In genomic region chr12:4793718-4794117, GRCm38 (mm10) we compare ENCODE assay signal across 8 mouse cellular contexts. TPM values are rescaled to one million over a fixed set of nuclear protein-coding genes. Genes with fewer than 3 reads are reported as not detected.
A peak's percentile ranks its signal among the peaks of the same experiment; 100 is the strongest.
DNase-seq lines count a peak whose midpoint lies in the region; ATAC-seq and TF ChIP-seq lines count a peak whose summit lies in the region.

No protein-coding gene starts in this region.

- no peaks in the 10 kb centered on the region for H3K27me3 ChIP-seq in cerebellum, adult 2 months (ENCODE audit: control insufficient read depth, insufficient read depth, low read length)
- no peaks in the 10 kb centered on the region for H3K27me3 ChIP-seq in liver, postnatal 0 days (ENCODE audit: insufficient read depth, low read length)

- ATAC-seq in liver, postnatal 0 days: no peak

- H3K4me3 ChIP-seq in cerebellum, adult 2 months (replicated peaks; ENCODE audit: insufficient read depth, low read depth, low read length): no peak overlapping the region
- H3K4me3 ChIP-seq in bone marrow, adult 2 months (replicated peaks; ENCODE audit: control insufficient read depth, low read depth, low read length): no peak overlapping the region
- H3K4me3 ChIP-seq in liver, postnatal 0 days (ENCODE audit: low read depth, low read length): no peak overlapping the region

- no peak for TF ChIP-seq EP300 in liver, postnatal 0 days (IDR thresholded peaks at IDR 0.05; ENCODE audit: low read depth)

- WGBS in cerebellum, adult 2 months: 81% methylated on average over 1 of the region's 1 CpGs
- 84% methylated on average over 1 of the region's 1 CpGs for WGBS in bone marrow, adult 2 months
- WGBS in liver, postnatal 0 days (ENCODE audit: insufficient replicate concordance): 80% methylated on average over 1 of the region's 1 CpGs

- H3K4me1 ChIP-seq in cerebellum, adult 2 months (ENCODE audit: control insufficient read depth, insufficient read depth, low read length): no peaks in the 10 kb centered on the region
- no peaks in the 10 kb centered on the region for H3K4me1 ChIP-seq in bone marrow, adult 2 months (ENCODE audit: control insufficient read depth, insufficient read depth, low read length)
- H3K4me1 ChIP-seq in liver, postnatal 0 days (ENCODE audit: insufficient read depth): no peaks in the 10 kb centered on the region

- no peaks in the 10 kb centered on the region for H3K36me3 ChIP-seq in liver, postnatal 0 days (replicated peaks; ENCODE audit: insufficient read depth, low read length)

- TF ChIP-seq POLR2A in cerebellum, adult 2 months (IDR thresholded peaks at IDR 0.05; ENCODE audit: borderline replicate concordance, insufficient read depth, low read length): no peak
- no peak for TF ChIP-seq POLR2A in bone marrow, adult 2 months (IDR thresholded peaks at IDR 0.05; ENCODE audit: borderline replicate concordance, control insufficient read depth, low read depth, low read length)

- peak; percentile 47 for TF ChIP-seq CTCF in cerebellum, adult 2 months (IDR thresholded peaks at IDR 0.05; ENCODE audit: borderline replicate concordance, insufficient read depth, low read depth, low read length)
- TF ChIP-seq CTCF in bone marrow, adult 2 months (IDR thresholded peaks at IDR 0.05; ENCODE audit: control insufficient read depth, insufficient read depth, low read length): peak; percentile 42; the same call in 1 of the 2 replicates
- peak; percentile 53 for TF ChIP-seq CTCF in liver, postnatal 0 days (IDR thresholded peaks at IDR 0.05; ENCODE audit: low read depth)

- DNase-seq in cerebellum, adult 2 months: no peak
- no peak for DNase-seq in cerebellum, adult 11 months
- DNase-seq in left cerebral cortex, adult 18-20 months (ENCODE audit: low spot score in 2 of 2): peak; percentile 16 to 33
- DNase-seq in left cerebral cortex, adult 11 months (ENCODE audit: low spot score): no peak
- DNase-seq in liver, postnatal 0 days: peak; percentile 25
- no peak for DNase-seq in ovary, postnatal 14 days (ENCODE audit: low spot score)
- no peak for DNase-seq in heart, postnatal 25 days (ENCODE audit: low spot score)

- no peak overlapping the region for H3K9ac ChIP-seq in liver, postnatal 0 days (replicated peaks)

- no peaks in the 10 kb centered on the region for H3K9me3 ChIP-seq in liver, postnatal 0 days (ENCODE audit: low read length)

- H3K27ac ChIP-seq in cerebellum, adult 2 months (ENCODE audit: insufficient read depth, low read length): no peak overlapping the region
- H3K27ac ChIP-seq in bone marrow, adult 2 months (ENCODE audit: control insufficient read depth, insufficient read depth, low read depth, low read length, poor library complexity): no peak overlapping the region
- H3K27ac ChIP-seq in liver, postnatal 0 days (ENCODE audit: low read depth): no peak overlapping the region

- H3K4me2 ChIP-seq in liver, postnatal 0 days (ENCODE audit: low read depth, low read length): no peak overlapping the region

- intact Hi-C loops in heart, postnatal 25 days (cut with DNase I): no loop called here

RNA-seq across cellular contexts. Expression of gene Sf3b6, which starts 23.6 kb away (rescaled TPM):
- 132 and 137 TPM in 2 replicates for polyA plus RNA-seq in cerebellum, adult 2 months (2012; rRNA removed)
- total RNA-seq in left cerebral cortex, adult 18-20 months (2021): 10 to 100 TPM; 72.6 to 84.1 TPM
- polyA plus RNA-seq in bone marrow, adult 2 months (2011; ENCODE audit: insufficient read depth, insufficient read length, low replicate concordance, missing spikeins): 161 and 194 TPM in 2 replicates
- polyA plus RNA-seq in liver, postnatal 0 days (2015; fragmentation: Nextera tagmentation; extraction: Ambion mirVana): 130 and 135 TPM in 2 replicates
- total RNA-seq in heart, postnatal 25 days (2021): 10 to 100 TPM; 44.2 to 51.2 TPM

RNA-seq across cellular contexts. Expression of gene Fam228b, which starts 24.7 kb away (rescaled TPM):
- polyA plus RNA-seq in cerebellum, adult 2 months (2012; rRNA removed): 6.9 and 11.4 TPM in 2 replicates
- total RNA-seq in left cerebral cortex, adult 18-20 months (2021): 10 to 100 TPM; 15.0 to 24.1 TPM
- 8.6 TPM in 1 of 2 replicates, not detected in the other for polyA plus RNA-seq in bone marrow, adult 2 months (2011; ENCODE audit: insufficient read depth, insufficient read length, low replicate concordance, missing spikeins)
- 0.44 and 0.68 TPM in 2 replicates for polyA plus RNA-seq in liver, postnatal 0 days (2015; fragmentation: Nextera tagmentation; extraction: Ambion mirVana)
- total RNA-seq in heart, postnatal 25 days (2021): 1 to 10 TPM; 2.5 TPM

RNA-seq across cellular contexts. Expression of gene Pfn4, which starts 24.9 kb away (rescaled TPM):
- 8.9 and 11.0 TPM in 2 replicates for polyA plus RNA-seq in cerebellum, adult 2 months (2012; rRNA removed)
- total RNA-seq in left cerebral cortex, adult 18-20 months (2021): 10 to 100 TPM; 10.8 to 11.0 TPM
- polyA plus RNA-seq in bone marrow, adult 2 months (2011; ENCODE audit: insufficient read depth, insufficient read length, low replicate concordance, missing spikeins): 1.4 and 1.6 TPM in 2 replicates
- polyA plus RNA-seq in liver, postnatal 0 days (2015; fragmentation: Nextera tagmentation; extraction: Ambion mirVana): 0.60 and 0.72 TPM in 2 replicates
- total RNA-seq in heart, postnatal 25 days (2021): 1 to 10 TPM; 1.9 to 2.2 TPM

RNA-seq across cellular contexts. Expression of gene Fkbp1b, which starts 47.7 kb away (rescaled TPM):
- 56.1 and 66.9 TPM in 2 replicates for polyA plus RNA-seq in cerebellum, adult 2 months (2012; rRNA removed)
- total RNA-seq in left cerebral cortex, adult 18-20 months (2021): 10 to 100 TPM; 44.3 to 48.2 TPM
- 2.2 and 7.8 TPM in 2 replicates for polyA plus RNA-seq in bone marrow, adult 2 months (2011; ENCODE audit: insufficient read depth, insufficient read length, low replicate concordance, missing spikeins)
- 3.1 and 4.6 TPM in 2 replicates for polyA plus RNA-seq in liver, postnatal 0 days (2015; fragmentation: Nextera tagmentation; extraction: Ambion mirVana)
- total RNA-seq in heart, postnatal 25 days (2021): 1 to 10 TPM in 1 of 2 experiments, under 1 TPM in 1; 0.73 to 1.7 TPM

RNA-seq across cellular contexts. Expression of gene Wdcp, which starts 49.4 kb away (rescaled TPM):
- 14.9 and 15.2 TPM in 2 replicates for polyA plus RNA-seq in cerebellum, adult 2 months (2012; rRNA removed)
- 10 to 100 TPM; 12.0 to 12.9 TPM for total RNA-seq in left cerebral cortex, adult 18-20 months (2021)
- 9.5 and 12.7 TPM in 2 replicates for polyA plus RNA-seq in bone marrow, adult 2 months (2011; ENCODE audit: insufficient read depth, insufficient read length, low replicate concordance, missing spikeins)
- polyA plus RNA-seq in liver, postnatal 0 days (2015; fragmentation: Nextera tagmentation; extraction: Ambion mirVana): 8.4 and 9.4 TPM in 2 replicates
- total RNA-seq in heart, postnatal 25 days (2021): 1 to 10 TPM; 8.4 to 8.5 TPM

Comparison
In these comparisons a context has a peak if more than half of its experiments do, and no peak if none do; other contexts are left out.
1. DNase-seq: peak in left cerebral cortex, adult 18-20 months (2 of 2) and liver, postnatal 0 days (single experiment); none in cerebellum, adult 2 months (0 of 2), cerebellum, adult 11 months (single experiment), left cerebral cortex, adult 11 months (single experiment), ovary, postnatal 14 days (single experiment) and heart, postnatal 25 days (single experiment).
2. Peak in every context shown above with its lines, with median percentiles within 50 percentile points of each other: CTCF ChIP-seq.